10 mouse cellular contexts compared by ENCODE assay signal in genomic region chr17:86350791-86351261, GRCm38 (mm10).
A peak's percentile ranks its signal among the peaks of the same experiment; 100 is the strongest.
DNase-seq lines count a peak whose midpoint lies in the region; ATAC-seq and TF ChIP-seq lines count a peak whose summit lies in the region.
"Had no signal": no experiment of that assay in that cellular context is flagged by ENCODE, and none has a peak within 500 bp of the region (broad histone marks: within the 10 kb centered on the region; RNA-seq: fewer than 3 reads in every experiment).

No protein-coding gene starts in this region.

- no peak for TF ChIP-seq CTCF in CH12.LX (conservative IDR thresholded peaks at IDR 0.05 in 1 of 2, IDR thresholded peaks at IDR 0.05 in 1 of 2; ENCODE audit: low read depth in 2 of 2, low read length in 2 of 2)

- peaks cover 17% of the 10 kb centered on the region for H3K79me2 ChIP-seq in CH12.LX (replicated peaks; ENCODE audit: control insufficient read depth, extremely low read depth, insufficient read depth, poor library complexity, severe bottlenecking)

- H3K36me3 ChIP-seq in hindbrain, embryonic 10.5 days, result no peaks in the 10 kb centered on the region
- no peaks in the 10 kb centered on the region for H3K36me3 ChIP-seq in hindbrain, embryonic 12.5 days
- peaks cover 0 to 14% of the 10 kb centered on the region in 2 experiments for H3K36me3 ChIP-seq in CH12.LX (replicated peaks in 1 of 2; ENCODE audit: control insufficient read depth in 1 of 2, insufficient read depth in 1 of 2, low read length in 1 of 2)
- no peaks in the 10 kb centered on the region for H3K36me3 ChIP-seq in hindbrain, embryonic 14.5 days (replicated peaks; ENCODE audit: control insufficient read depth, insufficient read depth)
- H3K36me3 ChIP-seq: embryonic facial prominence, embryonic 12.5 days had no signal

- no peak for TF ChIP-seq RAD21 in CH12.LX (IDR thresholded peaks at IDR 0.05; ENCODE audit: low read depth, low read length)

- peaks cover 8% of the 10 kb centered on the region; the same call in 1 of the 2 replicates for H3K4me1 ChIP-seq in hindbrain, embryonic 10.5 days (replicated peaks)
- peaks cover 10% of the 10 kb centered on the region for H3K4me1 ChIP-seq in hindbrain, embryonic 12.5 days
- H3K4me1 ChIP-seq in CH12.LX (ENCODE audit: control insufficient read depth in 1 of 2, insufficient read depth in 2 of 2), result peaks cover 33 to 92% of the 10 kb centered on the region in 2 experiments
- peaks cover 3% of the 10 kb centered on the region for H3K4me1 ChIP-seq in hindbrain, embryonic 14.5 days (replicated peaks; ENCODE audit: control insufficient read depth, insufficient read depth, low read length)

- no peak for TF ChIP-seq POLR2A in CH12.LX (IDR thresholded peaks at IDR 0.05; ENCODE audit: low read depth, low read length)

- no peak overlapping the region for H3K4me2 ChIP-seq in hindbrain, embryonic 12.5 days (replicated peaks)
- H3K4me2 ChIP-seq in CH12.LX (ENCODE audit: insufficient read depth, low read depth, poor library complexity, severe bottlenecking), result peak overlapping the region; percentile 82; the same call in 1 of the 2 replicates
- no peak overlapping the region for H3K4me2 ChIP-seq in hindbrain, embryonic 14.5 days (replicated peaks)
- H3K4me2 ChIP-seq: embryonic facial prominence, embryonic 12.5 days had no signal

- ATAC-seq in hindbrain, embryonic 12.5 days (ENCODE audit: low FRiP score), result no peak
- ATAC-seq in hindbrain, embryonic 14.5 days (ENCODE audit: low FRiP score), result 0 out of 2 replicates have a peak, but pooled peaks have one; percentile 64

- no peaks in the 10 kb centered on the region for H3K9me3 ChIP-seq in hindbrain, embryonic 10.5 days
- no peaks in the 10 kb centered on the region for H3K9me3 ChIP-seq in hindbrain, embryonic 12.5 days (replicated peaks)
- no peaks in the 10 kb centered on the region for H3K9me3 ChIP-seq in CH12.LX (replicated peaks; ENCODE audit: low read length)
- H3K9me3 ChIP-seq in hindbrain, embryonic 14.5 days (ENCODE audit: control insufficient read depth, low read length), result no peaks in the 10 kb centered on the region
- H3K9me3 ChIP-seq: embryonic facial prominence, embryonic 12.5 days; megakaryocyte, embryonic 14.5 days had no signal

- WGBS in hindbrain, embryonic 10.5 days, result 74% methylated on average over 12 of the region's 12 CpGs
- WGBS in hindbrain, embryonic 12.5 days, result 63% methylated on average over 12 of the region's 12 CpGs
- 49% methylated on average over 12 of the region's 12 CpGs for WGBS in hindbrain, embryonic 14.5 days

- DNase-seq in hindbrain, embryonic 10.5 days (ENCODE audit: low spot score), result no peak
- DNase-seq in CH12.LX (ENCODE audit: extremely low read depth), result no peak
- DNase-seq in cerebellum, postnatal 36 days, result peak; percentile 72 to 75
- DNase-seq in hindbrain, embryonic 14.5 days (ENCODE audit: low spot score), result no peak
- DNase-seq in urinary bladder, adult 18-20 months (ENCODE audit: low spot score in 2 of 2), result no peak
- no peak for DNase-seq in urinary bladder, postnatal 10 days (ENCODE audit: low spot score)
- no peak for DNase-seq in spleen, postnatal 36 days (ENCODE audit: low spot score in 2 of 2)

- 0 out of 2 replicates have a peak overlapping the region, but pooled peaks have one; percentile 18 for H3K27ac ChIP-seq in hindbrain, embryonic 10.5 days
- no peak overlapping the region for H3K27ac ChIP-seq in hindbrain, embryonic 12.5 days
- H3K27ac ChIP-seq in CH12.LX (ENCODE audit: insufficient read depth, low read depth), result no peak overlapping the region
- H3K27ac ChIP-seq in hindbrain, embryonic 14.5 days, result 0 out of 2 replicates have a peak overlapping the region, but pooled peaks have one; percentile 28
- H3K27ac ChIP-seq: embryonic facial prominence, embryonic 12.5 days had no signal

- H3K4me3 ChIP-seq in hindbrain, embryonic 10.5 days, result no peak overlapping the region
- H3K4me3 ChIP-seq in hindbrain, embryonic 12.5 days, result no peak overlapping the region
- H3K4me3 ChIP-seq in CH12.LX (replicated peaks in 1 of 3; ENCODE audit: low read depth in 2 of 3, low read length in 2 of 3, poor library complexity in 1 of 3), result no peak overlapping the region
- H3K4me3 ChIP-seq in hindbrain, embryonic 14.5 days (replicated peaks; ENCODE audit: low read length), result no peak overlapping the region
- H3K4me3 ChIP-seq: embryonic facial prominence, embryonic 12.5 days; megakaryocyte, embryonic 14.5 days had no signal

- no peak overlapping the region for H3K9ac ChIP-seq in hindbrain, embryonic 12.5 days
- no peak overlapping the region; the same call in 1 of the 2 replicates for H3K9ac ChIP-seq in CH12.LX (ENCODE audit: insufficient read depth, low read depth)
- no peak overlapping the region for H3K9ac ChIP-seq in hindbrain, embryonic 14.5 days
- H3K9ac ChIP-seq: embryonic facial prominence, embryonic 12.5 days had no signal

- dilution Hi-C loops in CH12.LX (cut with MboI; ENCODE audit: extremely low pct_ligation_motif_present, extremely low pct_unique_long_range_greater_than_20kb, low sequenced_read_pairs), result no loop called here

- in situ Hi-C loops in CH12.LX (cut with MboI; ENCODE audit: low pct_ligation_motif_present, low pct_unique_long_range_greater_than_20kb, low sequenced_read_pairs), result no loop called here

- no peak for TF ChIP-seq EP300 in CH12.LX (IDR thresholded peaks at IDR 0.05; ENCODE audit: low read length)

- no peaks in the 10 kb centered on the region for H3K27me3 ChIP-seq in hindbrain, embryonic 10.5 days (ENCODE audit: insufficient read depth, poor library complexity, severe bottlenecking)
- no peaks in the 10 kb centered on the region for H3K27me3 ChIP-seq in hindbrain, embryonic 12.5 days
- H3K27me3 ChIP-seq in CH12.LX (replicated peaks), result no peaks in the 10 kb centered on the region
- no peaks in the 10 kb centered on the region for H3K27me3 ChIP-seq in hindbrain, embryonic 14.5 days (ENCODE audit: control insufficient read depth, insufficient read depth, low read length)
- H3K27me3 ChIP-seq: embryonic facial prominence, embryonic 12.5 days had no signal

TF ChIP-seq in CH12.LX, 34 proteins besides CTCF, POLR2A, EP300 and RAD21:
- no peak for TF ChIP-seq USF2 (conservative IDR thresholded peaks at IDR 0.05; ENCODE audit: low read depth, low read length)
- no peak for TF ChIP-seq ZMIZ1 (IDR thresholded peaks at IDR 0.05; ENCODE audit: low read depth, low read length)
- no peak for TF ChIP-seq NELFE (IDR thresholded peaks at IDR 0.05; ENCODE audit: low read depth, low read length)
- TF ChIP-seq NRF1 (IDR thresholded peaks at IDR 0.05; ENCODE audit: low read depth, low read length), result no peak

Comparison
In these comparisons a context has a peak if more than half of its experiments do, and no peak if none do; other contexts are left out.
1. H3K27ac ChIP-seq: peak in hindbrain, embryonic 10.5 days (single experiment) and hindbrain, embryonic 14.5 days (single experiment); none in hindbrain, embryonic 12.5 days (single experiment) and CH12.LX (single experiment).
2. DNase-seq: peak in cerebellum, postnatal 36 days (2 of 2); none in hindbrain, embryonic 10.5 days (single experiment), CH12.LX (single experiment), hindbrain, embryonic 14.5 days (single experiment), urinary bladder, adult 18-20 months (0 of 2), urinary bladder, postnatal 10 days (single experiment) and spleen, postnatal 36 days (0 of 2).